Mouse (Mus musculus): ENCODE measurements at regions not wholly inside any gene's neighbourhood (a gene's known extent, or its start where the extent isn't known, plus 50 kb on each side); places are given as distances from the start of the nearest gene placed in this dataset.

- Histone ChIP-seq H3K4me3 (ENCODE audit: insufficient read depth, low read length) (no peak overlapping the region), H3K4me1 (ENCODE audit: control insufficient read depth, insufficient read depth, low read length) (peaks cover 4% of the 10 kb centered on the region), H3K27ac (ENCODE audit: insufficient read depth, low read length) (no peak overlapping the region)
- no peak for TF ChIP-seq CTCF (IDR thresholded peaks at IDR 0.05; ENCODE audit: borderline replicate concordance, insufficient read depth, low read length)
Measured at GRCm38 (mm10) chr14:86489872-86490631, 651.0 kb downstream of the Diaph3 start.

- Histone ChIP-seq H3K4me1 (ENCODE audit: control insufficient read depth, insufficient read depth, low read length) (peaks cover 4% of the 10 kb centered on the region), H3K4me3 (ENCODE audit: insufficient read depth, low read length) (no peak overlapping the region)
- TF ChIP-seq POLR2A (IDR thresholded peaks at IDR 0.05; ENCODE audit: low read depth, low read length) (no peak), CTCF (IDR thresholded peaks at IDR 0.05; ENCODE audit: borderline replicate concordance, insufficient read depth, low read length) (no peak)
Measured at GRCm38 (mm10) chr14:86489044-86489816, 651.8 kb downstream of the Diaph3 start.

GRCm38 (mm10) chr14:86487285-86487897 is 653.6 kb downstream of the Diaph3 start:
- Histone ChIP-seq H3K27ac (ENCODE audit: insufficient read depth, low read length) (no peak overlapping the region), H3K4me3 (ENCODE audit: insufficient read depth, low read length) (no peak overlapping the region), H3K4me1 (ENCODE audit: control insufficient read depth, insufficient read depth, low read length) (peaks cover 4% of the 10 kb centered on the region)
- TF ChIP-seq CTCF (IDR thresholded peaks at IDR 0.05; ENCODE audit: borderline replicate concordance, insufficient read depth, low read length) (no peak), POLR2A (IDR thresholded peaks at IDR 0.05; ENCODE audit: low read depth, low read length) (no peak)

More at GRCm38 (mm10) chr14:86489044-86489816, 651.8 kb downstream of the Diaph3 start:
- no peak overlapping the region for H3K27ac ChIP-seq (ENCODE audit: insufficient read depth, low read length)

- Histone ChIP-seq H3K4me3 (ENCODE audit: insufficient read depth, low read length) (no peak overlapping the region), H3K4me1 (ENCODE audit: control insufficient read depth, insufficient read depth, low read length) (peaks cover 1% of the 10 kb centered on the region; the same call in 1 of the 2 replicates), H3K27ac (ENCODE audit: insufficient read depth, low read length) (no peak overlapping the region)
- TF ChIP-seq CTCF (IDR thresholded peaks at IDR 0.05; ENCODE audit: borderline replicate concordance, insufficient read depth, low read length), result no peak
Measured at GRCm38 (mm10) chr14:86484247-86484646, 656.8 kb downstream of the Diaph3 start.

- no peaks in the 10 kb centered on the region for H3K4me1 ChIP-seq (ENCODE audit: control insufficient read depth, insufficient read depth, low read length)
- H3K27ac ChIP-seq (ENCODE audit: insufficient read depth, low read length), result no peak overlapping the region
- no peak for TF ChIP-seq CTCF (IDR thresholded peaks at IDR 0.05; ENCODE audit: borderline replicate concordance, insufficient read depth, low read length)
- TF ChIP-seq POLR2A (IDR thresholded peaks at IDR 0.05; ENCODE audit: low read depth, low read length), result no peak
- no peak overlapping the region for H3K4me3 ChIP-seq (ENCODE audit: insufficient read depth, low read length)
Measured at GRCm38 (mm10) chr14:86473604-86474003, 667.4 kb downstream of the Diaph3 start.

- H3K4me3 ChIP-seq (ENCODE audit: insufficient read depth, low read length), result no peak overlapping the region
- H3K4me1 ChIP-seq (ENCODE audit: control insufficient read depth, insufficient read depth, low read length), result no peaks in the 10 kb centered on the region
- H3K27ac ChIP-seq (ENCODE audit: insufficient read depth, low read length), result no peak overlapping the region
- TF ChIP-seq POLR2A (IDR thresholded peaks at IDR 0.05; ENCODE audit: low read depth, low read length), result no peak
- TF ChIP-seq CTCF (IDR thresholded peaks at IDR 0.05; ENCODE audit: borderline replicate concordance, insufficient read depth, low read length), result no peak
Measured at GRCm38 (mm10) chr14:86470462-86470861, 670.6 kb downstream of the Diaph3 start.

GRCm38 (mm10) chr14:86467886-86468463 is 673.1 kb downstream of the Diaph3 start:
- TF ChIP-seq CTCF (IDR thresholded peaks at IDR 0.05; ENCODE audit: borderline replicate concordance, insufficient read depth, low read length) (no peak), POLR2A (IDR thresholded peaks at IDR 0.05; ENCODE audit: low read depth, low read length) (no peak)
- Histone ChIP-seq H3K4me1 (ENCODE audit: control insufficient read depth, insufficient read depth, low read length) (no peaks in the 10 kb centered on the region), H3K4me3 (ENCODE audit: insufficient read depth, low read length) (no peak overlapping the region), H3K27ac (ENCODE audit: insufficient read depth, low read length) (no peak overlapping the region)

GRCm38 (mm10) chr14:86463388-86463787 is 677.6 kb downstream of the Diaph3 start:
- Histone ChIP-seq H3K27ac (ENCODE audit: insufficient read depth, low read length) (no peak overlapping the region), H3K4me1 (ENCODE audit: control insufficient read depth, insufficient read depth, low read length) (no peaks in the 10 kb centered on the region), H3K4me3 (ENCODE audit: insufficient read depth, low read length) (no peak overlapping the region)
- TF ChIP-seq POLR2A (IDR thresholded peaks at IDR 0.05; ENCODE audit: low read depth, low read length), result no peak
- TF ChIP-seq CTCF (IDR thresholded peaks at IDR 0.05; ENCODE audit: borderline replicate concordance, insufficient read depth, low read length), result no peak

GRCm38 (mm10) chr14:86453142-86453541 is 687.9 kb downstream of the Diaph3 start:
- Histone ChIP-seq H3K4me1 (ENCODE audit: control insufficient read depth, insufficient read depth, low read length) (no peaks in the 10 kb centered on the region), H3K27ac (ENCODE audit: insufficient read depth, low read length) (no peak overlapping the region), H3K4me3 (ENCODE audit: insufficient read depth, low read length) (no peak overlapping the region)
- no peak for TF ChIP-seq POLR2A (IDR thresholded peaks at IDR 0.05; ENCODE audit: low read depth, low read length)
- no peak for TF ChIP-seq CTCF (IDR thresholded peaks at IDR 0.05; ENCODE audit: borderline replicate concordance, insufficient read depth, low read length)

All from embryonic fibroblast, embryonic 13.5 days (primary cell).